Mouse (Mus musculus) hindbrain, embryonic 12.5 days (tissue): Measurements from ENCODE around the gene Zfp512b. TPM values are rescaled to one million over a fixed set of nuclear protein-coding genes. Genes with fewer than 3 reads are reported as not detected.

ENCODE experiments used
- ATAC-seq: fragments of 200-750 bp; cut with Nextera tagmentation; 2 replicates; pipeline ENCODE4 v1.8.0; 2017; ENCODE audit warnings: moderate TSS enrichment; ENCODE audit not compliant: low FRiP score
- H3K27ac ChIP-seq: fragments of 300-500 bp; sonication (generic); 2 replicates; pipeline ENCODE4 v1.5.1; 2016; ENCODE audit warnings: mild to moderate bottlenecking
- H3K27me3 ChIP-seq: fragments of 300-500 bp; sonication (generic); 2 replicates; pipeline ENCODE4 v1.6.1; 2016; ENCODE audit warnings: mild to moderate bottlenecking
- H3K36me3 ChIP-seq: fragments of 300-500 bp; sonication (generic); 2 replicates; pipeline ENCODE4 v1.6.1; 2016; ENCODE audit warnings: mild to moderate bottlenecking
- H3K4me1 ChIP-seq: fragments of 300-500 bp; sonication (generic); 2 replicates; pipeline ENCODE4 v1.6.1; 2016
- H3K4me2 ChIP-seq: fragments of 300-500 bp; sonication (generic); replicated peaks from 2 replicates; pipeline ENCODE4 v1.6.1; 2016; ENCODE audit warnings: mild to moderate bottlenecking
- H3K4me3 ChIP-seq: fragments of 300-500 bp; sonication (generic); 2 replicates; pipeline ENCODE4 v1.5.1; 2016; ENCODE audit warnings: mild to moderate bottlenecking
- H3K9ac ChIP-seq: fragments of 300-500 bp; sonication (generic); 2 replicates; pipeline ENCODE4 v1.6.1; 2016; ENCODE audit warnings: mild to moderate bottlenecking, moderate library complexity
- H3K9me3 ChIP-seq: fragments of 300-500 bp; sonication (generic); replicated peaks from 2 replicates; pipeline ENCODE4 v1.6.1; 2016; ENCODE audit warnings: mild to moderate bottlenecking
- WGBS: fragments of 180-500 bp; shearing (Covaris S2); methylation state at CpG from one replicate; pipeline ENCODE4 v1.1.7; 2016; 5-methylcytosine and 5-hydroxymethylcytosine counted together
- polyA plus RNA-seq: library from polyadenylated mRNA; unstranded; fragments of >200 nt; fragmentation: Nextera tagmentation; extraction: Ambion mirVana; gene quantifications from 2 replicates; pipeline ENCODE4 v1.2.1, GENCODE M21; 2016

The Zfp512b gene
- polyA plus RNA-seq, 1 experiment from 2014 or later = 91.0 TPM

- Histone ChIP-seq H3K4me1 (peaks cover 8% of the 10 kb centered on the region), H3K4me2 (no peak overlapping the region), H3K9ac (no peak overlapping the region), H3K9me3 (no peaks in the 10 kb centered on the region), H3K4me3 (no peak overlapping the region), H3K36me3 (peaks cover 76% of the 10 kb centered on the region), H3K27me3 (no peaks in the 10 kb centered on the region), H3K27ac (no peak overlapping the region)
- ATAC-seq = no peak
- WGBS = 99% methylated on average over 3 of the region's 3 CpGs
Measured at GRCm38 (mm10) chr2:181586124-181586523, 6.5 kb downstream of the Zfp512b start.

- Histone ChIP-seq H3K4me1 (peaks cover 6% of the 10 kb centered on the region), H3K36me3 (peaks cover 72% of the 10 kb centered on the region), H3K27me3 (no peaks in the 10 kb centered on the region), H3K9ac (no peak overlapping the region), H3K4me3 (no peak overlapping the region), H3K4me2 (no peak overlapping the region), H3K27ac (no peak overlapping the region), H3K9me3 (no peaks in the 10 kb centered on the region)
- WGBS = 96% methylated on average over 5 of the region's 5 CpGs
- ATAC-seq = no peak
Measured at GRCm38 (mm10) chr2:181585506-181585905, 7.1 kb downstream of the Zfp512b start.

GRCm38 (mm10) chr2:181584411-181584942 lies 8.1 kb downstream of the Zfp512b start, which contains the start of gene Uckl1:
TSS of gene Uckl1 (minus strand) at chr2:181584892.
- Histone ChIP-seq H3K27me3 (no peaks in the 10 kb centered on the region), H3K36me3 (peaks cover 61% of the 10 kb centered on the region), H3K9me3 (no peaks in the 10 kb centered on the region), H3K27ac (no peak within 1 kb of the TSS), H3K4me2 (no peak within 1 kb of the TSS), H3K4me3 (no peak within 1 kb of the TSS), H3K9ac (no peak within 1 kb of the TSS), H3K4me1 (peaks cover 10% of the 10 kb centered on the region)
- WGBS = 93% methylated on average over 4 of the region's 4 CpGs
- ATAC-seq = no peak

- Histone ChIP-seq H3K36me3 (peaks cover 53% of the 10 kb centered on the region), H3K9me3 (no peaks in the 10 kb centered on the region), H3K27ac (no peak overlapping the region), H3K4me2 (no peak overlapping the region), H3K9ac (no peak overlapping the region), H3K4me1 (peaks cover 11% of the 10 kb centered on the region), H3K27me3 (no peaks in the 10 kb centered on the region), H3K4me3 (no peak overlapping the region)
- no peak for ATAC-seq
- WGBS = 93% methylated on average over 3 of the region's 3 CpGs
Measured at GRCm38 (mm10) chr2:181583460-181584257, 8.9 kb downstream of the Zfp512b start.

GRCm38 (mm10) chr2:181582939-181583338 lies 9.7 kb downstream of the Zfp512b start:
- H3K27me3 ChIP-seq = no peaks in the 10 kb centered on the region
- no peak overlapping the region for H3K9ac ChIP-seq
- no peak overlapping the region for H3K4me3 ChIP-seq
- no peak overlapping the region for H3K4me2 ChIP-seq
- H3K36me3 ChIP-seq = peaks cover 46% of the 10 kb centered on the region
- ATAC-seq = no peak
- peaks cover 14% of the 10 kb centered on the region for H3K4me1 ChIP-seq
- WGBS = 81% methylated on average over 1 of the region's 1 CpGs
- H3K9me3 ChIP-seq = no peaks in the 10 kb centered on the region
- no peak overlapping the region for H3K27ac ChIP-seq

GRCm38 (mm10) chr2:181582358-181582757 lies 10.2 kb downstream of the Zfp512b start:
- ATAC-seq = 0 out of 2 replicates have a peak, but pooled peaks have one; percentile 1
- Histone ChIP-seq H3K4me3 (peak overlapping the region; percentile 75), H3K9ac (no peak overlapping the region), H3K27me3 (no peaks in the 10 kb centered on the region), H3K36me3 (peaks cover 40% of the 10 kb centered on the region), H3K9me3 (no peaks in the 10 kb centered on the region), H3K4me2 (peak overlapping the region; percentile 94), H3K4me1 (peaks cover 18% of the 10 kb centered on the region), H3K27ac (0 out of 2 replicates have a peak overlapping the region, but pooled peaks have one; percentile 19)
- WGBS = 83% methylated on average over 2 of the region's 2 CpGs

GRCm38 (mm10) chr2:181581402-181582120 lies 11.0 kb downstream of the Zfp512b start:
- H3K4me1 ChIP-seq = peaks cover 22% of the 10 kb centered on the region
- ATAC-seq = peak; percentile 81
- H3K36me3 ChIP-seq = peaks cover 32% of the 10 kb centered on the region
- H3K27me3 ChIP-seq = no peaks in the 10 kb centered on the region
- WGBS = under 1% methylated on average over 49 of the region's 49 CpGs
- peak overlapping the region; percentile 75 for H3K4me3 ChIP-seq
- H3K9ac ChIP-seq = peak overlapping the region; percentile 88
- peak overlapping the region; percentile 93 for H3K27ac ChIP-seq
- H3K9me3 ChIP-seq = no peaks in the 10 kb centered on the region
- H3K4me2 ChIP-seq = peak overlapping the region; percentile 94

GRCm38 (mm10) chr2:181581016-181581401 lies 11.6 kb downstream of the Zfp512b start:
- peak overlapping the region; percentile 75 for H3K4me3 ChIP-seq
- H3K27ac ChIP-seq = peak overlapping the region; percentile 93
- peak overlapping the region; percentile 94 for H3K4me2 ChIP-seq
- no peaks in the 10 kb centered on the region for H3K27me3 ChIP-seq
- ATAC-seq = peak; percentile 67
- H3K36me3 ChIP-seq = peaks cover 27% of the 10 kb centered on the region
- H3K9ac ChIP-seq = peak overlapping the region; percentile 88
- H3K4me1 ChIP-seq = peaks cover 22% of the 10 kb centered on the region
- H3K9me3 ChIP-seq = no peaks in the 10 kb centered on the region
- WGBS = under 1% methylated on average over 11 of the region's 11 CpGs

- peaks cover 19% of the 10 kb centered on the region for H3K36me3 ChIP-seq
- H3K4me3 ChIP-seq = peak overlapping the region; percentile 75
- H3K9me3 ChIP-seq = no peaks in the 10 kb centered on the region
- ATAC-seq = no peak
- H3K9ac ChIP-seq = peak overlapping the region; percentile 88
- H3K4me2 ChIP-seq = peak overlapping the region; percentile 94
- peaks cover 22% of the 10 kb centered on the region for H3K4me1 ChIP-seq
- H3K27ac ChIP-seq = no peak overlapping the region; the same call in 1 of the 2 replicates
- H3K27me3 ChIP-seq = no peaks in the 10 kb centered on the region
- 79% methylated on average over 5 of the region's 5 CpGs for WGBS
Measured at GRCm38 (mm10) chr2:181580131-181580772, 12.4 kb downstream of the Zfp512b start.

- H3K27ac ChIP-seq = no peak overlapping the region
- peaks cover 22% of the 10 kb centered on the region for H3K4me1 ChIP-seq
- no peaks in the 10 kb centered on the region for H3K27me3 ChIP-seq
- peaks cover 13% of the 10 kb centered on the region for H3K36me3 ChIP-seq
- H3K9ac ChIP-seq = 0 out of 2 replicates have a peak overlapping the region, but pooled peaks have one; percentile 25
- H3K4me3 ChIP-seq = no peak overlapping the region
- WGBS = 82% methylated on average over 1 of the region's 1 CpGs
- no peaks in the 10 kb centered on the region for H3K9me3 ChIP-seq
- no peak overlapping the region for H3K4me2 ChIP-seq
- no peak for ATAC-seq
Measured at GRCm38 (mm10) chr2:181579681-181580080, 12.9 kb downstream of the Zfp512b start.

GRCm38 (mm10) chr2:181578790-181579618 lies 13.6 kb downstream of the Zfp512b start:
- H3K4me2 ChIP-seq = no peak overlapping the region
- no peak overlapping the region for H3K4me3 ChIP-seq
- no peak for ATAC-seq
- H3K4me1 ChIP-seq = peaks cover 22% of the 10 kb centered on the region
- no peak overlapping the region for H3K27ac ChIP-seq
- H3K27me3 ChIP-seq = no peaks in the 10 kb centered on the region
- H3K9ac ChIP-seq = 0 out of 2 replicates have a peak overlapping the region, but pooled peaks have one; percentile 25
- peaks cover 11% of the 10 kb centered on the region for H3K36me3 ChIP-seq
- no peaks in the 10 kb centered on the region for H3K9me3 ChIP-seq
- WGBS = 78% methylated on average over 5 of the region's 5 CpGs
